Mouse (Mus musculus): ENCODE data around the gene Taf15.

GRCm38 (mm10) chr11:83449298-83449697 is 23.6 kb upstream of the Taf15 start:
- TF ChIP-seq CTCF (IDR thresholded peaks at IDR 0.05; ENCODE audit: control insufficient read depth, insufficient read depth, insufficient read length) (no peak), MAX (IDR thresholded peaks at IDR 0.05) (no peak), CEBPB (IDR thresholded peaks at IDR 0.05; ENCODE audit: low read depth) (no peak), MYOD1 (IDR thresholded peaks at IDR 0.05; ENCODE audit: control insufficient read depth, insufficient read length, low read depth) (no peak), USF1 (IDR thresholded peaks at IDR 0.05; ENCODE audit: low read depth) (no peak), MYOG (IDR thresholded peaks at IDR 0.05; ENCODE audit: control insufficient read depth, extremely low read depth, insufficient read length) (no peak), FOSL1 (IDR thresholded peaks at IDR 0.05; ENCODE audit: insufficient read depth, low read length, poor library complexity, severe bottlenecking) (no peak)
